Mouse (Mus musculus) ES-E14 (cell line): ENCODE data around the gene Iqcc. TPM values are rescaled to one million over a fixed set of nuclear protein-coding genes. Genes with fewer than 3 reads are reported as not detected.

Experiments
- DNase-seq: peaks from one replicate; pipeline ENCODE4 v3.0.0-alpha.2; 2013; ENCODE audit warnings: low read depth, low spot score
- H3K27ac ChIP-seq: 2 replicates; pipeline ENCODE4 v1.5.1; 2012; ENCODE audit warnings: low read depth, mild to moderate bottlenecking, low read length, moderate library complexity, mixed read lengths; ENCODE audit not compliant: poor library complexity, insufficient read depth, severe bottlenecking
- H3K36me3 ChIP-seq: 2 replicates; pipeline ENCODE4 v1.6.1; 2012; ENCODE audit warnings: mild to moderate bottlenecking, low read length, moderate library complexity, mixed read lengths; ENCODE audit not compliant: control insufficient read depth, poor library complexity, insufficient read depth, severe bottlenecking
- H3K4me1 ChIP-seq, 2 experiments: fragments of 150-350 bp in 1 of 2; sonication (generic) in 1 of 2; 2 replicates each; pipeline ENCODE4 v1.6.1; 2012; ENCODE audit warnings: low read length in 2 of 2, mild to moderate bottlenecking in 1 of 2, mixed read lengths in 1 of 2; ENCODE audit not compliant: control insufficient read depth in 2 of 2, insufficient read depth in 2 of 2, poor library complexity in 1 of 2
- H3K4me3 ChIP-seq, 2 experiments: fragments of 150-350 bp in 1 of 2; sonication (generic) in 1 of 2; 2 replicates each; pipeline ENCODE4 v1.5.1; 2012; ENCODE audit warnings: low read length in 2 of 2, low read depth in 1 of 2, mild to moderate bottlenecking in 1 of 2, mixed read lengths in 1 of 2; ENCODE audit not compliant: insufficient read depth in 1 of 2, poor library complexity in 1 of 2, severe bottlenecking in 1 of 2
- H3K9ac ChIP-seq: 2 replicates; pipeline ENCODE4 v1.6.1; 2012; ENCODE audit warnings: low read depth, mild to moderate bottlenecking, low read length, mixed read lengths; ENCODE audit not compliant: poor library complexity, insufficient read depth, severe bottlenecking
- H3K9me3 ChIP-seq: fragments of 150-350 bp; sonication (generic); 2 replicates; pipeline ENCODE4 v1.6.1; 2012; ENCODE audit warnings: low read depth, mild to moderate bottlenecking, low read length; ENCODE audit not compliant: control insufficient read depth, insufficient read depth
- CHD2 ChIP-seq: IDR thresholded peaks from 2 replicates; pipeline ENCODE4 v1.6.1; 2014; ENCODE audit warnings: mild to moderate bottlenecking, low read depth, low read length, inconsistent platforms
- HCFC1 ChIP-seq: IDR thresholded peaks from 2 replicates; pipeline ENCODE4 v1.6.1; 2012; ENCODE audit warnings: low read length, inconsistent platforms, borderline replicate concordance; ENCODE audit not compliant: insufficient read depth
- MAFK ChIP-seq: IDR thresholded peaks from 2 replicates; pipeline ENCODE4 v1.6.1; 2014; ENCODE audit warnings: mild to moderate bottlenecking, low read depth, low read length, inconsistent platforms; ENCODE audit not compliant: insufficient read depth
- ZC3H11A ChIP-seq: IDR thresholded peaks from 2 replicates; pipeline ENCODE4 v1.6.1; 2012; ENCODE audit warnings: low read depth, mild to moderate bottlenecking, inconsistent platforms, low read length, borderline replicate concordance
- ZNF384 ChIP-seq: IDR thresholded peaks from 2 replicates; pipeline ENCODE4 v1.6.1; 2012; ENCODE audit warnings: low read depth, low read length, inconsistent platforms
- in situ Hi-C, 2 experiments: fragments of 600-800 bp; cut with MboI; formaldehyde crosslinking; loops; one replicate each; pipeline ENCODE4 v1.15.1; 2025; ENCODE audit warnings: low sequenced_read_pairs in 2 of 2, inconsistent platforms in 1 of 2; ENCODE audit not compliant: unreplicated experiment in 2 of 2
- total RNA-seq: library from RNA; depleted of rRNA; stranded (reverse); fragments of 300-350 nt; gene quantifications from 2 replicates; pipeline ENCODE4 v1.2.3, GENCODE M21; 2012

Iqcc gene
- total RNA-seq, 1 experiment = 7.9 TPM

DNA sequence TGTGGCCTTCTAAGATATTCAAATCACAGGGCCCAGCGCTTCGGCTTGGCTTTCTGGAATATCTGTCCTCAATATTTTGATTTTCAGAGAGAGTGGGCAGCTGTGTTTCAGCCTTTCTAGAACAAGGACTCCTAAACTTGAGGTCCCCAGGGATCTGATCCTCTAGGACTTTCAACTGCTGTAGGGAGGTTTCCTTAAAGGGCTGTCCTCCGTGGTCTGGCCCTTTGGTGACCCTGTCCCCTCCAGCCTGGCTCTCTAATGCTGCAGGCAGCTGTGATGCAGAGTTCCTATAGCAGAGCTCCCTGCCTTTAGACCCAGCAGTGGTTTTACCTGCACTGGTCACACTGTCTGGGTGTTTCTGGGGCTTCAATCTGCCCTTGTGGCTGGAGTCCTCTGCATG is 2.3 kb downstream of the Iqcc start:
- peaks cover 6% of the 10 kb centered on the region; the same call in 1 of the 2 replicates for H3K36me3 ChIP-seq
- peaks cover 0 to 5% of the 10 kb centered on the region in 2 experiments; a peak in 2 of 4 replicates for H3K4me1 ChIP-seq
- no peak for TF ChIP-seq HCFC1
- no peak for TF ChIP-seq ZC3H11A
- no peak for TF ChIP-seq ZNF384
- TF ChIP-seq CHD2 = no peak
- no peak for TF ChIP-seq MAFK
- no peak overlapping the region for H3K27ac ChIP-seq
- no peak overlapping the region for H3K9ac ChIP-seq
- in situ Hi-C loops = no loop called here
- DNase-seq = no peak
- no peaks in the 10 kb centered on the region for H3K9me3 ChIP-seq
- no peak overlapping the region for H3K4me3 ChIP-seq

DNA sequence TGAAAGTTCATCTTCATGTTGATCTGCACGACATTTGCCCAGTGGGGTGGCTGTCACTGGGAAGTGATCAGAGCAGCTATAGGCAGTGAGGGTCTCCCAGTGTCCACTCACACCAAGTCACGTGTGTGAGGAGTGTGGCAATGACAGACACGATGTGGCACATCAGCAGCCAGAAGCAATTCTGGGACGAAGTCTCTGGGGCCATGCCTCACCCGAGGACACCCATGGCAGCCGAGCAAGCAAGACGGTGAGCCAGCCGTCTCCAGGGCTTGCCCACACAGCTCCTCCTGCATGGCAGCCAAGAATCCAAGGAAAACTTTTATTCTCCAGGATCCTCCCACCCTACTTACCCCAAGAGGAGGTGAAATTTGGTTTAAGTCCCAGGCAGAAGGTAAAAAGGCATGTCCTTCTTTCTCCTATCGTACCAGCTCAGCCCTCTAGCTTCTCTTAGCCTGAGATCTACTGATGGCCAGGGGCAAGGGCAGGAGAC is 3.1 kb downstream of the Iqcc start:
- Histone ChIP-seq H3K4me3 (no peak overlapping the region), H3K36me3 (peaks cover 6% of the 10 kb centered on the region; the same call in 1 of the 2 replicates), H3K9ac (no peak overlapping the region), H3K9me3 (no peaks in the 10 kb centered on the region), H3K27ac (no peak overlapping the region), H3K4me1 (peaks cover 0 to 8% of the 10 kb centered on the region in 2 experiments; a peak in 2 of 4 replicates)
- TF ChIP-seq HCFC1 (no peak), CHD2 (no peak), MAFK (no peak), ZNF384 (no peak), ZC3H11A (no peak)
- in situ Hi-C loops = no loop called here
- DNase-seq = no peak

DNA sequence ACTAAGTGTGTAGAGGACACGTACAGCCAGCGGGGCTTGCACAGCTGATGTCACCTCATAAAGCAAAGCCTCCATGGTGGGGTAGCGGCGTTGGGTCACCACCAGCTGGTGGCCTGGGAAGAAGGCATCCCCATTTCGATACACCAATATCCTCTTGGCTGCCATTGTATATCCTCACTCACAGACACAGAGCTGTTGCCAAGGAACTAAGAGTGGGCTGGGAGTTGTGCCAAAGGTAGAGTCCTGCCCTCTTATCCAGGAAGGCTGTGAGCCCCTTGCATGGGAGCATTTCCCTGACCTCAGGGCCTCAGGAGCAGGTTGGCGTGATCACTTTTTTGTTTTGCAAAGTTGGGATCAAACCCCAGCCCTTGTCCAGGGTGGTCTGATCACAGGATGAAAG is 4.8 kb downstream of the Iqcc start, which contains the start of gene Dcdc2b:
Gene Dcdc2b, minus strand, starts transcription at position 165 of the 400 bp plus-strand sequence.
- H3K4me1 ChIP-seq = peaks cover 2 to 20% of the 10 kb centered on the region in 2 experiments; a peak in 2 of 4 replicates
- H3K36me3 ChIP-seq = peaks cover 9% of the 10 kb centered on the region; the same call in 1 of the 2 replicates
- H3K27ac ChIP-seq = peak within 1 kb of the TSS; percentile 16; the same call in 1 of the 2 replicates
- H3K4me3 ChIP-seq = no peak within 1 kb of the TSS
- TF ChIP-seq HCFC1 (no peak), ZC3H11A (no peak), CHD2 (no peak), ZNF384 (no peak), MAFK (no peak)
- H3K9me3 ChIP-seq = no peaks in the 10 kb centered on the region
- no peak for DNase-seq
- in situ Hi-C loops = no loop called here
- no peak within 1 kb of the TSS for H3K9ac ChIP-seq

DNA sequence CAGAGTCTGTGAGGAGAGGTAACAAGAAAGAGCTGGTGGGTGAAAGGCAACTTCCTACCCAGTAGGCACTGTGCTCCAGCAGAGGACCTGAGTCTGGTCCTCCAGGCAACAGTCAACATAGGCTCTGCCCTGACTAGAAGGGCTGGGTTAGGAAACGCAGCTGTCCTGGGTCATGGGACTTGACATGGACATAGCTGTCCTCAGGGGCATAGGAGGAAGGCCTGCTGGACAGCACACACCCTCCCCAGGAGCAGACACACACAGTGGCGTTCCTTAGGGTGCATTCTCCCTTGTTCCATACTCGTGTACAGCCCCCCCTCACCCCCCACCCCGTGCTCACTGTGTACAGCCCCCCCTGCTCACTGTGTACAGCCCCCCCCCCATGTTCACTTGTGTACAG is 8.4 kb downstream of the Iqcc start:
- Histone ChIP-seq H3K9me3 (no peaks in the 10 kb centered on the region), H3K36me3 (peaks cover 10% of the 10 kb centered on the region; the same call in 1 of the 2 replicates), H3K27ac (no peak overlapping the region), H3K4me3 (no peak overlapping the region), H3K9ac (no peak overlapping the region), H3K4me1 (peaks cover 2 to 25% of the 10 kb centered on the region in 2 experiments; a peak in 2 of 4 replicates)
- in situ Hi-C loops = no loop called here
- TF ChIP-seq MAFK = no peak
- no peak for TF ChIP-seq CHD2
- no peak for TF ChIP-seq ZC3H11A
- no peak for TF ChIP-seq HCFC1
- TF ChIP-seq ZNF384 = no peak
- DNase-seq = no peak
